Mouse (Mus musculus): ENCODE measurements at regions not wholly inside any gene's neighbourhood (a gene's known extent, or its start where the extent isn't known, plus 50 kb on each side); places are given as distances from the start of the nearest gene placed in this dataset.

- no peak for DNase-seq (ENCODE audit: low spot score)
- Histone ChIP-seq H3K4me2 (replicated peaks) (no peak overlapping the region), H3K27ac (no peak overlapping the region)
Observed at GRCm38 (mm10) chr5:119477926-119478325, 192.5 kb upstream of the Tbx3 start.

GRCm38 (mm10) chr5:119478331-119478730 lies 192.1 kb upstream of the Tbx3 start:
- H3K4me3 ChIP-seq (replicated peaks; ENCODE audit: low read length), result no peak overlapping the region
- H3K36me3 ChIP-seq (replicated peaks; ENCODE audit: control insufficient read depth, insufficient read depth), result no peaks in the 10 kb centered on the region
- WGBS, result 87% methylated on average over 4 of the region's 4 CpGs
- no peaks in the 10 kb centered on the region for H3K27me3 ChIP-seq (ENCODE audit: control insufficient read depth, insufficient read depth, low read length)
- H3K9me3 ChIP-seq (ENCODE audit: control insufficient read depth, low read length), result no peaks in the 10 kb centered on the region
- H3K9ac ChIP-seq, result no peak overlapping the region
- H3K4me2 ChIP-seq (replicated peaks), result no peak overlapping the region
- no peak for ATAC-seq (ENCODE audit: low FRiP score)
- no peaks in the 10 kb centered on the region for H3K4me1 ChIP-seq (replicated peaks; ENCODE audit: control insufficient read depth, insufficient read depth, low read length)
- H3K27ac ChIP-seq, result no peak overlapping the region
- DNase-seq (ENCODE audit: low spot score), result no peak

More at GRCm38 (mm10) chr5:119477926-119478325, 192.5 kb upstream of the Tbx3 start:
- Histone ChIP-seq H3K9ac (no peak overlapping the region), H3K27me3 (ENCODE audit: control insufficient read depth, insufficient read depth, low read length) (no peaks in the 10 kb centered on the region), H3K4me1 (replicated peaks; ENCODE audit: control insufficient read depth, insufficient read depth, low read length) (no peaks in the 10 kb centered on the region), H3K36me3 (replicated peaks; ENCODE audit: control insufficient read depth, insufficient read depth) (no peaks in the 10 kb centered on the region), H3K9me3 (ENCODE audit: control insufficient read depth, low read length) (no peaks in the 10 kb centered on the region), H3K4me3 (replicated peaks; ENCODE audit: low read length) (no peak overlapping the region)
- ATAC-seq (ENCODE audit: low FRiP score), result no peak
- 79% methylated on average over 2 of the region's 2 CpGs for WGBS

GRCm38 (mm10) chr5:119480191-119481190 lies 190.0 kb upstream of the Tbx3 start:
- Histone ChIP-seq H3K4me3 (replicated peaks; ENCODE audit: low read length) (no peak overlapping the region), H3K4me2 (replicated peaks) (no peak overlapping the region), H3K27me3 (ENCODE audit: control insufficient read depth, insufficient read depth, low read length) (no peaks in the 10 kb centered on the region), H3K9me3 (ENCODE audit: control insufficient read depth, low read length) (no peaks in the 10 kb centered on the region), H3K27ac (no peak overlapping the region), H3K9ac (no peak overlapping the region), H3K36me3 (replicated peaks; ENCODE audit: control insufficient read depth, insufficient read depth) (no peaks in the 10 kb centered on the region), H3K4me1 (replicated peaks; ENCODE audit: control insufficient read depth, insufficient read depth, low read length) (no peaks in the 10 kb centered on the region)
- 68% methylated on average over 28 of the region's 28 CpGs for WGBS
- DNase-seq (ENCODE audit: low spot score) (no peak), ATAC-seq (ENCODE audit: low FRiP score) (no peak)

- no peaks in the 10 kb centered on the region for H3K9me3 ChIP-seq (ENCODE audit: control insufficient read depth, low read length)
- H3K27me3 ChIP-seq (ENCODE audit: control insufficient read depth, insufficient read depth, low read length), result no peaks in the 10 kb centered on the region
- no peak overlapping the region for H3K27ac ChIP-seq
- H3K9ac ChIP-seq, result no peak overlapping the region
- H3K4me1 ChIP-seq (replicated peaks; ENCODE audit: control insufficient read depth, insufficient read depth, low read length), result no peaks in the 10 kb centered on the region
- 89% methylated on average over 8 of the region's 8 CpGs for WGBS
- ATAC-seq (ENCODE audit: low FRiP score), result no peak
- DNase-seq (ENCODE audit: low spot score), result no peak
- no peak overlapping the region for H3K4me3 ChIP-seq (replicated peaks; ENCODE audit: low read length)
- no peaks in the 10 kb centered on the region for H3K36me3 ChIP-seq (replicated peaks; ENCODE audit: control insufficient read depth, insufficient read depth)
- H3K4me2 ChIP-seq (replicated peaks), result no peak overlapping the region
Observed at GRCm38 (mm10) chr5:119483706-119484105, 186.8 kb upstream of the Tbx3 start.

DNA sequence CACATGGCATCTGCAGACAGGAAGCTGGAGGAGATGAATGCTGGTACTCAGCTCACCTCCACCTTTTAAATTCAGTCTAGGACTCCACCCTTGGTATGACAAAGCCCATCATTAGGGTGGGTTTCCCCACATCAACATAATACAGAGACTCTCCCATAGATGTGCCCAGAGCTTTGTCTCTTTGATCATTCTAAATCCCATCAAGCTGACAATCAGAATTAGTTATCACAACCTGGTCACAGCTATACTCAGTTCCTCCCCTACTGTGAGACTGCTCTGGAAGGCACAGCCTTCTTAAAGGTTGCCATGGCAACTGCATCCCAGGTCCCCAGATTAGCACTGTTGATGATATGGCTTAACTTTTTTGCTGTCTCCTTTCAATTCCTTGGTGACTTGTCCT lies 184.3 kb upstream of the Tbx3 start:
- Histone ChIP-seq H3K9me3 (ENCODE audit: control insufficient read depth, low read length) (no peaks in the 10 kb centered on the region), H3K4me1 (replicated peaks; ENCODE audit: control insufficient read depth, insufficient read depth, low read length) (no peaks in the 10 kb centered on the region), H3K4me2 (replicated peaks) (no peak overlapping the region), H3K27ac (no peak overlapping the region), H3K27me3 (ENCODE audit: control insufficient read depth, insufficient read depth, low read length) (no peaks in the 10 kb centered on the region), H3K36me3 (replicated peaks; ENCODE audit: control insufficient read depth, insufficient read depth) (no peaks in the 10 kb centered on the region), H3K4me3 (replicated peaks; ENCODE audit: low read length) (no peak overlapping the region), H3K9ac (no peak overlapping the region)
- ATAC-seq (ENCODE audit: low FRiP score), result no peak
- no peak for DNase-seq (ENCODE audit: low spot score)

- H3K9ac ChIP-seq, result no peak overlapping the region
- H3K4me3 ChIP-seq (replicated peaks; ENCODE audit: low read length), result no peak overlapping the region
- H3K4me1 ChIP-seq (replicated peaks; ENCODE audit: control insufficient read depth, insufficient read depth, low read length), result no peaks in the 10 kb centered on the region
- WGBS, result 86% methylated on average over 8 of the region's 8 CpGs
- H3K27me3 ChIP-seq (ENCODE audit: control insufficient read depth, insufficient read depth, low read length), result no peaks in the 10 kb centered on the region
- H3K27ac ChIP-seq, result no peak overlapping the region
- no peaks in the 10 kb centered on the region for H3K36me3 ChIP-seq (replicated peaks; ENCODE audit: control insufficient read depth, insufficient read depth)
- no peak overlapping the region for H3K4me2 ChIP-seq (replicated peaks)
- no peak for ATAC-seq (ENCODE audit: low FRiP score)
- DNase-seq (ENCODE audit: low spot score), result no peak
- H3K9me3 ChIP-seq (ENCODE audit: control insufficient read depth, low read length), result no peaks in the 10 kb centered on the region
Observed at GRCm38 (mm10) chr5:119487184-119487583, 183.3 kb upstream of the Tbx3 start.

DNA sequence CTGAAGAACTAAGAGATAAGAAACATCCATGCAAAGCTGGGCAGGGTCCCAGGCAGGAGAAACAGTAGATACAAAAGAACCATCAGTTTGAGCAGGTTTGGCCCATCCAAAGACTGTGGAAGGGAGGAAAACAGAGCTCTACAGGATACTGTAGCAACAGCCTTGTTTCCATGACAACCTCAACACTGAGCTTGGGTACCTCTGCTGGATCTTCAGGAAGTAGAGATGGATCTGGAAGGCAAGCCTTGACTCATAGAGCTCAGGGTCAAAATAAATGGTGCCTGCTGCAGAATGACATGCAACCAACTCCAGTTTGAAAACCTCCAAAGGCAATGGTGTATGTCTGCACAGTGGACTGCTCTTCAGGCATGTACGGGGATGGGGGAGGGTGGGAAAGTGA lies 173.0 kb upstream of the Tbx3 start:
- Histone ChIP-seq H3K9ac (no peak overlapping the region), H3K36me3 (replicated peaks; ENCODE audit: control insufficient read depth, insufficient read depth) (no peaks in the 10 kb centered on the region), H3K4me3 (replicated peaks; ENCODE audit: low read length) (no peak overlapping the region), H3K4me2 (replicated peaks) (no peak overlapping the region), H3K4me1 (replicated peaks; ENCODE audit: control insufficient read depth, insufficient read depth, low read length) (no peaks in the 10 kb centered on the region), H3K9me3 (ENCODE audit: control insufficient read depth, low read length) (no peaks in the 10 kb centered on the region), H3K27me3 (ENCODE audit: control insufficient read depth, insufficient read depth, low read length) (no peaks in the 10 kb centered on the region), H3K27ac (no peak overlapping the region)
- 93% methylated on average over 1 of the region's 1 CpGs for WGBS
- ATAC-seq (ENCODE audit: low FRiP score), result no peak
- no peak for DNase-seq (ENCODE audit: low spot score)

DNA sequence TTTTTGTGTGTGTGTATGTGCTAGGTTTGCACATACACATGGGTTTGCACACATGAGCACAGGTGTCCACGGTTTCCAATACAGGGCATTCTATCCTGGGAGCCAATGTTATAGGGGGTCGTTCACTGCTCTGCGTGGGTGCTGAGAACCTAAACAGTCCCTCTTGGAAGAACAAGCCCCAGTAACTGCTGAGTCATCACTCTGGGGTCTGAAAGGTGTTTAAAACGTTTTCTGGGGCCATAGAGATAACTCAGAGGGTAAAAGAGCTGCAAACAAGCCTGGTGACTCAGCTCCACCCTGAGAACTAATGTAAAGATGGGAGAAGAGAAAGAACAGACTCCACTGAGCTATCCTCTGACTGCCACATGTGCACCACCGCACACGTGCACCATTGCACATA lies 172.0 kb upstream of the Tbx3 start:
- ATAC-seq (ENCODE audit: low FRiP score), result no peak
- Histone ChIP-seq H3K9ac (no peak overlapping the region), H3K27ac (no peak overlapping the region), H3K27me3 (ENCODE audit: control insufficient read depth, insufficient read depth, low read length) (no peaks in the 10 kb centered on the region), H3K9me3 (ENCODE audit: control insufficient read depth, low read length) (no peaks in the 10 kb centered on the region), H3K4me2 (replicated peaks) (no peak overlapping the region), H3K4me1 (replicated peaks; ENCODE audit: control insufficient read depth, insufficient read depth, low read length) (no peaks in the 10 kb centered on the region), H3K36me3 (replicated peaks; ENCODE audit: control insufficient read depth, insufficient read depth) (no peaks in the 10 kb centered on the region), H3K4me3 (replicated peaks; ENCODE audit: low read length) (no peak overlapping the region)
- WGBS, result 73% methylated on average over 6 of the region's 6 CpGs
- no peak for DNase-seq (ENCODE audit: low spot score)

GRCm38 (mm10) chr5:119507709-119508108 lies 162.8 kb upstream of the Tbx3 start:
- H3K36me3 ChIP-seq (replicated peaks; ENCODE audit: control insufficient read depth, insufficient read depth), result no peaks in the 10 kb centered on the region
- H3K4me3 ChIP-seq (replicated peaks; ENCODE audit: low read length), result no peak overlapping the region
- H3K4me2 ChIP-seq (replicated peaks), result no peak overlapping the region
- 87% methylated on average over 14 of the region's 14 CpGs for WGBS
- ATAC-seq (ENCODE audit: low FRiP score) (no peak), DNase-seq (ENCODE audit: low spot score) (no peak)
- H3K9ac ChIP-seq, result no peak overlapping the region
- no peaks in the 10 kb centered on the region for H3K27me3 ChIP-seq (ENCODE audit: control insufficient read depth, insufficient read depth, low read length)
- H3K27ac ChIP-seq, result no peak overlapping the region
- H3K9me3 ChIP-seq (ENCODE audit: control insufficient read depth, low read length), result no peaks in the 10 kb centered on the region
- H3K4me1 ChIP-seq (replicated peaks; ENCODE audit: control insufficient read depth, insufficient read depth, low read length), result no peaks in the 10 kb centered on the region

Data from hindbrain, embryonic 14.5 days (tissue).